Comparison of ENCODE assay signal across 13 mouse cellular contexts in genomic region chr8:11290533-11290932, GRCm38 (mm10).
"Had no signal": no experiment of that assay in that cellular context is flagged by ENCODE, and none has a peak within 500 bp of the region (broad histone marks: within the 10 kb centered on the region; RNA-seq: fewer than 3 reads in every experiment).

No protein-coding gene starts in this region.

- ATAC-seq: intestine, embryonic 16.5 days; liver, postnatal 0 days had no signal

- H3K27me3 ChIP-seq: liver, embryonic 13.5 days had no signal

- H3K9me3 ChIP-seq: liver, embryonic 13.5 days; megakaryocyte, embryonic 14.5 days; midbrain, embryonic 12.5 days had no signal

- DNase-seq: kidney, adult 2 months; kidney, postnatal 25 days; liver; liver, embryonic 13.5 days; liver, postnatal 0 days; right cerebral cortex, adult 18-20 months; right cerebral cortex, postnatal 25 days; thymus, postnatal 36 days had no signal

- H3K4me2 ChIP-seq: liver, embryonic 13.5 days; midbrain, embryonic 12.5 days had no signal

- H3K36me3 ChIP-seq: liver, embryonic 13.5 days; midbrain, embryonic 12.5 days had no signal

- H3K4me3 ChIP-seq: left cerebral cortex, adult 2 months; liver, embryonic 13.5 days; megakaryocyte, embryonic 14.5 days; midbrain, embryonic 12.5 days had no signal

- H3K4me1 ChIP-seq: megakaryocyte, embryonic 14.5 days had no signal

- H3K27ac ChIP-seq: left cerebral cortex, adult 2 months; liver, embryonic 13.5 days; macrophage; midbrain, embryonic 12.5 days had no signal

- H3K9ac ChIP-seq: liver, embryonic 13.5 days; liver, postnatal 0 days; midbrain, embryonic 12.5 days had no signal
